Mouse (Mus musculus) neural tube, embryonic 12.5 days (tissue): Measurements from ENCODE around the gene Pkd1. TPM values are rescaled to one million over a fixed set of nuclear protein-coding genes. Genes with fewer than 3 reads are reported as not detected.

Experiments used
- ATAC-seq: fragments of 200-750 bp; cut with Nextera tagmentation; 2 replicates; pipeline ENCODE4 v1.8.0; 2017; ENCODE audit warnings: low read depth, mild to moderate bottlenecking, moderate TSS enrichment, moderate library complexity; ENCODE audit not compliant: low FRiP score
- H3K27ac ChIP-seq: fragments of 300-500 bp; sonication (generic); 2 replicates; pipeline ENCODE4 v1.5.1; 2016
- H3K27me3 ChIP-seq: fragments of 300-500 bp; sonication (generic); replicated peaks from 2 replicates; pipeline ENCODE4 v1.6.1; 2016; ENCODE audit warnings: mild to moderate bottlenecking
- H3K36me3 ChIP-seq: fragments of 300-500 bp; sonication (generic); 2 replicates; pipeline ENCODE4 v1.6.1; 2016; ENCODE audit warnings: mild to moderate bottlenecking
- H3K4me1 ChIP-seq: fragments of 300-500 bp; sonication (generic); 2 replicates; pipeline ENCODE4 v1.6.1; 2016
- H3K4me2 ChIP-seq: fragments of 300-500 bp; sonication (generic); replicated peaks from 2 replicates; pipeline ENCODE4 v1.6.1; 2016; ENCODE audit warnings: mild to moderate bottlenecking
- H3K4me3 ChIP-seq: fragments of 300-500 bp; sonication (generic); 2 replicates; pipeline ENCODE4 v1.5.1; 2016
- H3K9ac ChIP-seq: fragments of 300-500 bp; sonication (generic); 2 replicates; pipeline ENCODE4 v1.6.1; 2016; ENCODE audit warnings: mild to moderate bottlenecking
- H3K9me3 ChIP-seq: fragments of 300-500 bp; sonication (generic); 2 replicates; pipeline ENCODE4 v1.6.1; 2016; ENCODE audit warnings: mild to moderate bottlenecking
- WGBS: fragments of 180-500 bp; shearing (Covaris S2); methylation state at CpG from one replicate; pipeline ENCODE4 v1.1.7; 2016; 5-methylcytosine and 5-hydroxymethylcytosine counted together
- microRNA-seq: library from miRNA; unstranded; fragments of <30 nt; microRNA quantifications from one replicate; pipeline ENCODE4, GENCODE M21; 2017
- polyA plus RNA-seq: library from polyadenylated mRNA; unstranded; fragments of >200 nt; fragmentation: Nextera tagmentation; extraction: Ambion mirVana; gene quantifications from 2 replicates; pipeline ENCODE4 v1.2.1, GENCODE M21; 2016

Pkd1 gene
- polyA plus RNA-seq, 1 experiment from 2014 or later = 23.0 TPM

GRCm38 (mm10) chr17:24642791-24643343, 93.2 kb downstream of the Pkd1 start:
- Histone ChIP-seq H3K9me3 (no peaks in the 10 kb centered on the region), H3K36me3 (no peaks in the 10 kb centered on the region), H3K4me1 (peaks cover 12% of the 10 kb centered on the region), H3K4me2 (no peak overlapping the region), H3K4me3 (no peak overlapping the region), H3K27ac (no peak overlapping the region), H3K27me3 (peaks cover 4% of the 10 kb centered on the region; the same call in 1 of the 2 replicates), H3K9ac (no peak overlapping the region)
- ATAC-seq = no peak
- 74% methylated on average over 6 of the region's 6 CpGs for WGBS

GRCm38 (mm10) chr17:24644030-24644715, 94.5 kb downstream of the Pkd1 start:
- Histone ChIP-seq H3K4me3 (no peak overlapping the region), H3K9me3 (no peaks in the 10 kb centered on the region), H3K36me3 (no peaks in the 10 kb centered on the region), H3K4me2 (peak overlapping the region; percentile 24), H3K27me3 (peaks cover 9% of the 10 kb centered on the region), H3K27ac (no peak overlapping the region), H3K9ac (0 out of 2 replicates have a peak overlapping the region, but pooled peaks have one; percentile 8), H3K4me1 (peaks cover 12% of the 10 kb centered on the region)
- WGBS = 45% methylated on average over 7 of the region's 7 CpGs
- ATAC-seq = no peak

- Histone ChIP-seq H3K9me3 (no peaks in the 10 kb centered on the region), H3K4me1 (peaks cover 18% of the 10 kb centered on the region), H3K36me3 (no peaks in the 10 kb centered on the region), H3K27ac (no peak overlapping the region), H3K4me2 (peak overlapping the region; percentile 24; the same call in 1 of the 2 replicates), H3K27me3 (peaks cover 17% of the 10 kb centered on the region), H3K9ac (no peak overlapping the region), H3K4me3 (no peak overlapping the region)
- WGBS = 84% methylated on average over 9 of the region's 9 CpGs
- ATAC-seq = no peak
Measured at GRCm38 (mm10) chr17:24644875-24645721, 95.5 kb downstream of the Pkd1 start.

GRCm38 (mm10) chr17:24645916-24646315, 96.3 kb downstream of the Pkd1 start:
- WGBS = 85% methylated on average over 3 of the region's 3 CpGs
- no peak overlapping the region for H3K27ac ChIP-seq
- peaks cover 21% of the 10 kb centered on the region for H3K4me1 ChIP-seq

More at GRCm38 (mm10) chr17:24645916-24646315, 96.3 kb downstream of the Pkd1 start:
- H3K36me3 ChIP-seq = no peaks in the 10 kb centered on the region
- no peak overlapping the region for H3K4me2 ChIP-seq
- H3K9ac ChIP-seq = no peak overlapping the region
- peaks cover 25% of the 10 kb centered on the region for H3K27me3 ChIP-seq
- ATAC-seq = no peak
- no peaks in the 10 kb centered on the region for H3K9me3 ChIP-seq
- no peak overlapping the region for H3K4me3 ChIP-seq

Small RNA genes lying within 50 kb of the gene (microRNA-seq; reads per million reads assigned to microRNA genes)
- gene Gm24589 = not detected

Other genes with a start within 250 kb of the Pkd1 start
- gene Abca17, start 198.8 kb upstream of the Pkd1 start, polyA plus RNA-seq = 0.13 and 0.22 TPM in 2 replicates
- gene Abca3, start 197.9 kb upstream of the Pkd1 start, polyA plus RNA-seq = 22.9 and 25.8 TPM in 2 replicates
- 333 and 341 TPM in 2 replicates for gene Rnps1, start 135.3 kb upstream of the Pkd1 start, polyA plus RNA-seq
- 58.0 and 67.9 TPM in 2 replicates for gene Eci1, start 123.2 kb upstream of the Pkd1 start, polyA plus RNA-seq
- 3.4 and 4.4 TPM in 2 replicates for gene Dnase1l2, start 106.7 kb upstream of the Pkd1 start, polyA plus RNA-seq
- 37.9 and 38.5 TPM in 2 replicates for gene E4f1, start 79.5 kb upstream of the Pkd1 start, polyA plus RNA-seq
- gene Pgp, start 79.4 kb upstream of the Pkd1 start, polyA plus RNA-seq = 58.6 and 62.7 TPM in 2 replicates
- gene Bricd5, start 76.0 kb upstream of the Pkd1 start, polyA plus RNA-seq = 0.28 TPM in 2 replicates
- 33.8 and 34.9 TPM in 2 replicates for gene Mlst8, start 70.8 kb upstream of the Pkd1 start, polyA plus RNA-seq
- gene Caskin1, start 61.2 kb upstream of the Pkd1 start, polyA plus RNA-seq = 23.2 and 25.4 TPM in 2 replicates
- 83.4 and 84.0 TPM in 2 replicates for gene Traf7, start 21.9 kb upstream of the Pkd1 start, polyA plus RNA-seq
- 1.6 and 2.2 TPM in 2 replicates for gene Rab26, start 15.6 kb upstream of the Pkd1 start, polyA plus RNA-seq
- 66.5 and 75.0 TPM in 2 replicates for gene Tsc2, start 82.8 kb downstream of the Pkd1 start, polyA plus RNA-seq
- 10.5 and 12.4 TPM in 2 replicates for gene Nthl1, start 82.8 kb downstream of the Pkd1 start, polyA plus RNA-seq
- gene Slc9a3r2, start 100.5 kb downstream of the Pkd1 start, polyA plus RNA-seq = 36.9 and 37.7 TPM in 2 replicates
- gene Npw, start 108.6 kb downstream of the Pkd1 start, polyA plus RNA-seq = not detected in 2 replicates
- gene Zfp598, start 119.9 kb downstream of the Pkd1 start, polyA plus RNA-seq = 24.1 and 27.2 TPM in 2 replicates
- gene Syngr3, start 140.1 kb downstream of the Pkd1 start, polyA plus RNA-seq = 42.3 and 43.3 TPM in 2 replicates
- gene Gfer, start 146.3 kb downstream of the Pkd1 start, polyA plus RNA-seq = 40.2 and 41.9 TPM in 2 replicates
- 2.4 and 3.0 TPM in 2 replicates for gene Noxo1, start 146.4 kb downstream of the Pkd1 start, polyA plus RNA-seq
- 91.5 and 95.3 TPM in 2 replicates for gene Tbl3, start 157.8 kb downstream of the Pkd1 start, polyA plus RNA-seq
- not detected in 2 replicates for gene Rnf151, start 168.2 kb downstream of the Pkd1 start, polyA plus RNA-seq
- gene Rps2, start 168.3 kb downstream of the Pkd1 start, polyA plus RNA-seq = 826 and 871 TPM in 2 replicates
- gene Ndufb10, start 174.6 kb downstream of the Pkd1 start, polyA plus RNA-seq = 230 and 240 TPM in 2 replicates
- gene Rpl3l, start 178.0 kb downstream of the Pkd1 start, polyA plus RNA-seq = not detected in 2 replicates
- 23.3 and 24.8 TPM in 2 replicates for gene Msrb1, start 186.8 kb downstream of the Pkd1 start, polyA plus RNA-seq
- 0.62 and 0.69 TPM in 2 replicates for gene Hs3st6, start 203.2 kb downstream of the Pkd1 start, polyA plus RNA-seq